ENCODE assay signal across 8 mouse cellular contexts in genomic region chr12:69373850-69374766, GRCm38 (mm10). TPM values are rescaled to one million over a fixed set of nuclear protein-coding genes. Genes with fewer than 3 reads are reported as not detected.
DNase-seq lines count a peak whose midpoint lies in the region; ATAC-seq lines count a peak whose summit lies in the region.

No protein-coding gene starts in this region.

- peak overlapping the region; percentile 99 for H3K4me3 ChIP-seq in neural tube, embryonic 11.5 days (ENCODE audit: low read depth, low read length)
- peak overlapping the region; percentile 100 for H3K4me3 ChIP-seq in embryonic facial prominence, embryonic 14.5 days (ENCODE audit: low read depth, low read length)
- peak overlapping the region; percentile 99 for H3K4me3 ChIP-seq in intestine, embryonic 14.5 days (ENCODE audit: low read depth, low read length)
- peak overlapping the region; percentile 99 for H3K4me3 ChIP-seq in midbrain, embryonic 16.5 days (ENCODE audit: low read depth, low read length)

- no peak for DNase-seq in neural tube, embryonic 11.5 days (ENCODE audit: low spot score)
- no peak for DNase-seq in neural tube, embryonic 10.5 days (ENCODE audit: extremely low spot score, low spot score)
- no peak for DNase-seq in embryonic facial prominence, embryonic 14.5 days (ENCODE audit: low spot score)
- DNase-seq in intestine, embryonic 14.5 days (ENCODE audit: low spot score) = peak; percentile 57
- no peak for DNase-seq in right cerebral cortex, adult 18-20 months
- DNase-seq in embryo, embryonic 11 days = no peak
- DNase-seq in T-cell, adult 2 months (ENCODE audit: low spot score) = no peak

- no peaks in the 10 kb centered on the region for H3K36me3 ChIP-seq in neural tube, embryonic 11.5 days (ENCODE audit: control insufficient read depth, insufficient read depth, low read length)
- peaks cover 27% of the 10 kb centered on the region for H3K36me3 ChIP-seq in embryonic facial prominence, embryonic 14.5 days (ENCODE audit: control insufficient read depth, insufficient read depth, low read length)
- peaks cover 30% of the 10 kb centered on the region for H3K36me3 ChIP-seq in intestine, embryonic 14.5 days (ENCODE audit: control insufficient read depth, insufficient read depth, low read length)
- no peaks in the 10 kb centered on the region for H3K36me3 ChIP-seq in midbrain, embryonic 16.5 days (ENCODE audit: control insufficient read depth, insufficient read depth, low read length)

- no peaks in the 10 kb centered on the region for H3K9me3 ChIP-seq in neural tube, embryonic 11.5 days (ENCODE audit: control insufficient read depth, low read length)
- H3K9me3 ChIP-seq in embryonic facial prominence, embryonic 14.5 days (ENCODE audit: control insufficient read depth, low read length) = no peaks in the 10 kb centered on the region
- no peaks in the 10 kb centered on the region for H3K9me3 ChIP-seq in intestine, embryonic 14.5 days (ENCODE audit: control insufficient read depth, low read length)
- H3K9me3 ChIP-seq in midbrain, embryonic 16.5 days (replicated peaks; ENCODE audit: control insufficient read depth, low read length, poor library complexity, severe bottlenecking) = no peaks in the 10 kb centered on the region

- ATAC-seq in neural tube, embryonic 11.5 days (ENCODE audit: insufficient read depth, low FRiP score, low TSS enrichment) = no peak
- no peak for ATAC-seq in embryonic facial prominence, embryonic 14.5 days (ENCODE audit: low read depth)
- ATAC-seq in intestine, embryonic 14.5 days (replicated peaks; ENCODE audit: low FRiP score, low TSS enrichment, low read depth) = no peak
- no peak for ATAC-seq in midbrain, embryonic 16.5 days

- WGBS in neural tube, embryonic 11.5 days = 53% methylated on average over 11 of the region's 11 CpGs
- 42% methylated on average over 11 of the region's 11 CpGs for WGBS in embryonic facial prominence, embryonic 14.5 days
- WGBS in intestine, embryonic 14.5 days = 36% methylated on average over 11 of the region's 11 CpGs
- WGBS in midbrain, embryonic 16.5 days = 43% methylated on average over 11 of the region's 11 CpGs

- H3K27ac ChIP-seq in neural tube, embryonic 11.5 days (ENCODE audit: low read depth, low read length) = no peak overlapping the region
- H3K27ac ChIP-seq in embryonic facial prominence, embryonic 14.5 days (replicated peaks; ENCODE audit: low read depth, low read length) = no peak overlapping the region
- H3K27ac ChIP-seq in intestine, embryonic 14.5 days (ENCODE audit: low read depth) = no peak overlapping the region
- no peak overlapping the region for H3K27ac ChIP-seq in midbrain, embryonic 16.5 days (ENCODE audit: low read length)

- peaks cover 10% of the 10 kb centered on the region for H3K4me1 ChIP-seq in neural tube, embryonic 11.5 days (ENCODE audit: control insufficient read depth, insufficient read depth, low read length)
- peaks cover 19% of the 10 kb centered on the region; the same call in 1 of the 2 replicates for H3K4me1 ChIP-seq in embryonic facial prominence, embryonic 14.5 days (ENCODE audit: control insufficient read depth, insufficient read depth, low read length)
- H3K4me1 ChIP-seq in intestine, embryonic 14.5 days (replicated peaks; ENCODE audit: control insufficient read depth, insufficient read depth, low read length) = peaks cover 26% of the 10 kb centered on the region
- H3K4me1 ChIP-seq in midbrain, embryonic 16.5 days (ENCODE audit: control insufficient read depth, insufficient read depth, low read length) = peaks cover 24% of the 10 kb centered on the region

- H3K9ac ChIP-seq in neural tube, embryonic 11.5 days (ENCODE audit: low read length) = no peak overlapping the region; the same call in 1 of the 2 replicates
- H3K9ac ChIP-seq in embryonic facial prominence, embryonic 14.5 days (ENCODE audit: low read depth, low read length) = peak overlapping the region; percentile 99
- H3K9ac ChIP-seq in intestine, embryonic 14.5 days (ENCODE audit: low read length) = peak overlapping the region; percentile 96
- H3K9ac ChIP-seq in midbrain, embryonic 16.5 days (ENCODE audit: low read depth, low read length) = peak overlapping the region; percentile 98

- no peaks in the 10 kb centered on the region for H3K27me3 ChIP-seq in neural tube, embryonic 11.5 days (ENCODE audit: control insufficient read depth, insufficient read depth, low read length)
- no peaks in the 10 kb centered on the region for H3K27me3 ChIP-seq in embryonic facial prominence, embryonic 14.5 days (replicated peaks; ENCODE audit: control insufficient read depth, insufficient read depth, low read length)
- no peaks in the 10 kb centered on the region for H3K27me3 ChIP-seq in intestine, embryonic 14.5 days (replicated peaks; ENCODE audit: control insufficient read depth, insufficient read depth, low read length)
- H3K27me3 ChIP-seq in midbrain, embryonic 16.5 days (ENCODE audit: control insufficient read depth, insufficient read depth, low read depth, low read length) = no peaks in the 10 kb centered on the region

- peak overlapping the region; percentile 76 for H3K4me2 ChIP-seq in neural tube, embryonic 11.5 days (ENCODE audit: low read depth)
- peak overlapping the region; percentile 92 for H3K4me2 ChIP-seq in embryonic facial prominence, embryonic 14.5 days (ENCODE audit: low read depth, low read length)
- peak overlapping the region; percentile 94 for H3K4me2 ChIP-seq in intestine, embryonic 14.5 days (ENCODE audit: low read length)
- peak overlapping the region; percentile 91 for H3K4me2 ChIP-seq in midbrain, embryonic 16.5 days (ENCODE audit: low read length)

RNA-seq across cellular contexts. Expression of gene Gm9887, which starts 1.9 kb away (rescaled TPM):
- 1.4 and 1.6 TPM in 2 replicates for polyA plus RNA-seq in neural tube, embryonic 11.5 days (2014; fragmentation: Nextera tagmentation; extraction: Ambion mirVana)
- polyA plus RNA-seq in embryonic facial prominence, embryonic 14.5 days (2014; fragmentation: Nextera tagmentation; extraction: Ambion mirVana) = 1.7 and 1.8 TPM in 2 replicates
- 1.1 and 1.5 TPM in 2 replicates for polyA plus RNA-seq in intestine, embryonic 14.5 days (2014; fragmentation: Nextera tagmentation; extraction: Ambion mirVana)
- 0.88 and 0.99 TPM in 2 replicates for polyA plus RNA-seq in midbrain, embryonic 16.5 days (2015; fragmentation: Nextera tagmentation; extraction: Ambion mirVana)

RNA-seq across cellular contexts. Expression of gene Arf6, which starts 2.2 kb away (rescaled TPM):
- 52.4 and 55.8 TPM in 2 replicates for polyA plus RNA-seq in neural tube, embryonic 11.5 days (2014; fragmentation: Nextera tagmentation; extraction: Ambion mirVana)
- polyA plus RNA-seq in embryonic facial prominence, embryonic 14.5 days (2014; fragmentation: Nextera tagmentation; extraction: Ambion mirVana) = 62.3 and 66.7 TPM in 2 replicates
- polyA plus RNA-seq in intestine, embryonic 14.5 days (2014; fragmentation: Nextera tagmentation; extraction: Ambion mirVana) = 48.2 and 53.3 TPM in 2 replicates
- polyA plus RNA-seq in midbrain, embryonic 16.5 days (2015; fragmentation: Nextera tagmentation; extraction: Ambion mirVana) = 20.4 and 20.7 TPM in 2 replicates

RNA-seq across cellular contexts. Expression of gene Nemf, which starts 17.1 kb away (rescaled TPM):
- 80.3 and 82.1 TPM in 2 replicates for polyA plus RNA-seq in neural tube, embryonic 11.5 days (2014; fragmentation: Nextera tagmentation; extraction: Ambion mirVana)
- 65.8 and 75.1 TPM in 2 replicates for polyA plus RNA-seq in embryonic facial prominence, embryonic 14.5 days (2014; fragmentation: Nextera tagmentation; extraction: Ambion mirVana)
- polyA plus RNA-seq in intestine, embryonic 14.5 days (2014; fragmentation: Nextera tagmentation; extraction: Ambion mirVana) = 69.1 and 78.7 TPM in 2 replicates
- polyA plus RNA-seq in midbrain, embryonic 16.5 days (2015; fragmentation: Nextera tagmentation; extraction: Ambion mirVana) = 86.5 and 91.1 TPM in 2 replicates
